Mouse (Mus musculus) heart, adult 2 months (tissue): ENCODE measurements around the gene Dhx57.

Experiments
- CTCF ChIP-seq: fragments of 200-600 bp; IDR thresholded peaks from 2 replicates; pipeline ENCODE4 v1.8.1; 2022; ENCODE audit warnings: antibody characterized with exemption, mild to moderate bottlenecking, moderate library complexity
- EP300 ChIP-seq: fragments of 200-500 bp; IDR thresholded peaks from 2 replicates; pipeline ENCODE4 v1.6.1; 2011; ENCODE audit warnings: low read depth, low read length, control low read depth; ENCODE audit not compliant: insufficient read depth
- POLR2A ChIP-seq: fragments of 200-500 bp; IDR thresholded peaks from 2 replicates; pipeline ENCODE4 v1.6.1; 2011; ENCODE audit warnings: mild to moderate bottlenecking, low read depth, low read length, control low read depth; ENCODE audit not compliant: insufficient read depth

DNA sequence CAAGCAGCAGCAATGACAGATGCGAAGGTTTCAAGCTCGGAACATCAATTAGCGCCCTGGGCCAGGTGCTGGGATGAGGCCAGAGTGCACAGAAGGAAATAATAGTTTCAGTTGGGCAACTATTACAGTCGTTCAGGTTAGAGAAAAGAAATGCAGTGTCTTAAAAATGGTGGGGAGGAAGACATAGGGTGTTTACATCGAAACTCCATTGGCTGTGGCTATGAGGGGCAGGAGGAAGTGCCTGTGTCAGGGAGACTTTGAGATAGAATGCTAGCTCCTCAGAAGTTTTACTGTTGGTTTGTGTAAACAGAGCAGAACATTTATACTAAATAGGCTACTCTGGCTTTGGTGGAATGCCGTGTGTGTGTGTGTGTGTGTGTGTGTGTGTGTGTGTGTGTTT is 2.3 kb downstream of the Dhx57 start:
- TF ChIP-seq EP300 (no peak), CTCF (no peak), POLR2A (no peak)
